Mouse (Mus musculus): ENCODE results near the gene Ddx41. TPM values are rescaled to one million over a fixed set of nuclear protein-coding genes. Genes with fewer than 3 reads are reported as not detected.
A peak's percentile ranks its signal among the peaks of the same experiment; 100 is the strongest.

The Ddx41 gene
- total and polyA plus RNA-seq, 3 experiments = 59.1 to 101 (median 60.8) TPM

DNA sequence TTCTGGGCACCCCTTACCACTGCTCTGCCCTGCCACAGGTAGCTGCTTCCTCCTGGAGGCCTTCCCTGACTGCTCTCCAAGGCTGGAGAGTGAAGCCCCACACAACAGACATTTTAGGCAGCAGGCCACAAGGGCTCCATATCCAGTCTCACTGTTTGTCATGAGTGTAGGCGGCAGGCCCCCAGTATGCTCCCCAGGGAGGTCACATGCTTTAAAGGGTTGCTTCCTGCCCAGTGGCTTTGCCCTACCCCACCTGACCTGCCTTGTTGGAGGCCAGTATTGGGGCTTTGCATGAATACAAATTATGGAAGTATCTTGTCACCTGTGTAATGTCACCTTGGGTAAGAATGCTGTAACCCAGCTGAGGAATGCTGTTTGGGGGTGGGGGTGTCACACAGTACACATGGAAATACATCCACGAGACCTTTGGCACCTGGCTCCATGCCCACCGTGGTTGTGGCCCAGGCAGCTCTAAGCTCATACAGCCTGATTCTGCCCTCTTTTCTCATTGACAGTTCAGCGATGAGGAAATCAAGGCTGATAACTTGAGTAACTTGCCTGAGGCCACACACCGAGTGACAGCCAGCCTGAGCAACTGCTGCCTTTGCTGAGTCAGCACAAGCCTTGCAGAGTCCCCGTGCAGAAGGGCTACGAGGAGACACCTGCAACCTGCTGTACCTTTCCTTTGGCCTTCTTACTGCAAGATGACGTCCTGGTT lies 7.1 kb downstream of the Ddx41 start, which contains the start of gene Dok3:
Dok3 (minus strand) TSS at position 99 of the 718 bp plus-strand sequence.
- ATAC-seq (ENCODE audit: extremely low read depth, insufficient number of reproducible peaks, low FRiP score, poor library complexity, severe bottlenecking) = no peak
- no peak for DNase-seq (ENCODE audit: low spot score)
- peaks cover 10% of the 10 kb centered on the region for H3K27me3 ChIP-seq (ENCODE audit: insufficient read depth, low read length)
- H3K4me1 ChIP-seq (ENCODE audit: insufficient read depth, low read depth, low read length) = peaks cover 30% of the 10 kb centered on the region
- no peak for TF ChIP-seq POLR2AphosphoS5 (IDR thresholded peaks at IDR 0.05; ENCODE audit: insufficient replicate concordance, low read depth, low read length)
- no peak for TF ChIP-seq GATA1 (IDR thresholded peaks at IDR 0.05; ENCODE audit: borderline replicate concordance, low read length)
- no peak for TF ChIP-seq TAL1 (conservative IDR thresholded peaks at IDR 0.05; ENCODE audit: low read depth, low read length)
- no peak for TF ChIP-seq GATA2 (IDR thresholded peaks at IDR 0.05; ENCODE audit: borderline replicate concordance, low read depth, low read length)
- no peak for TF ChIP-seq CTCF (IDR thresholded peaks at IDR 0.05; ENCODE audit: low read depth, low read length)
- H3K9me3 ChIP-seq (replicated peaks) = no peaks in the 10 kb centered on the region
- peaks cover 64% of the 10 kb centered on the region for H3K36me3 ChIP-seq (replicated peaks)
- no peak within 1 kb of the TSS for H3K4me3 ChIP-seq (ENCODE audit: low read depth, low read length)

DNA sequence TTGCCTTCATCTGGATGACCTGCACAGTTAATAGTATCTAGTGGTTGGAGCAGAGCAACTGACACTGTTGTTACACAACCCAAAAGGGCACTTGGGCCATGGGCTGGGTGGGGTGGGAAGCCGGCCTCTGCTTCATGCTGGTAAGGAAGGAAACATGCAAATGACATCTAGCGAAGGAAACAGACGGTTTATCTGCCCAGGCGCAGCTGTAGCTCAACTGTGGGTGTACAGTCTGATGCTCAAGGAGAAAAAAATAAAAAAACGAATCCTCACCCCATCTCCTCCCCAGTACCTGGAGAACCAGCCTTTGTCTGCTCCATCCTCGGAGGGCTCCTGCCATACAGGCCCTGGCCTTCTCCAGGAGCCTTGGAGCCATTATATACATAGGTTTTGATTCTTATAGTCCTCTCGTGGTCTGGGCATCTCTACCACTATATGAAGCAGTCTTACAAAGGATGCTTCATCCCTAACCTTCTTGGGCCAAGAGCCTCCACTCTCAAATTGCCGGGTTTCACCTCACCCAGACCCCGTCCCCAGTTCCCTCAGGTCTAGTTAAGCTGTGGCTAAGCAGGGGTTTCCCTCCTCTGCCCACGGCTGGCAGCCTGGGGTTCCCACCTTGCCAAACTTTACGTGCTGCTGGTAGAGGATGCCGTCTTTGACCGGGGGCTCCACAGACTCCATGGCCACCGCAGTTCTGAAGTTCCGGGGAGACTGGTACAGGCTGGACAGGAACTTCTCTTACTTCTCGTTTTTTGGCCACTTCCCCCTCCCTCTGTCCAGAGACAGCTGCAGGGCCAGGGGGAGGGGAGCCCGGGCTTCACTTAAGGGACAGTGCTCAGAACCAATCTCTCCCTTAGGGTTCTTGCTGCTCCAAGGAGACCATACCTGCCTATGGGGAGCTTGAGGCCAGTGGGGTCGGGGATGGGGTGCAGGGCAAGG lies 8.4 kb downstream of the Ddx41 start:
- Histone ChIP-seq H3K27me3 (ENCODE audit: insufficient read depth, low read length) (peaks cover 21% of the 10 kb centered on the region), H3K4me1 (ENCODE audit: insufficient read depth, low read depth, low read length) (peaks cover 30% of the 10 kb centered on the region), H3K36me3 (replicated peaks) (peaks cover 52% of the 10 kb centered on the region), H3K9me3 (replicated peaks) (no peaks in the 10 kb centered on the region), H3K4me3 (ENCODE audit: low read depth, low read length) (no peak overlapping the region)
- TF ChIP-seq GATA1 (IDR thresholded peaks at IDR 0.05; ENCODE audit: borderline replicate concordance, low read length) (no peak), TAL1 (conservative IDR thresholded peaks at IDR 0.05; ENCODE audit: low read depth, low read length) (no peak), POLR2AphosphoS5 (IDR thresholded peaks at IDR 0.05; ENCODE audit: insufficient replicate concordance, low read depth, low read length) (no peak), GATA2 (IDR thresholded peaks at IDR 0.05; ENCODE audit: borderline replicate concordance, low read depth, low read length) (no peak), CTCF (IDR thresholded peaks at IDR 0.05; ENCODE audit: low read depth, low read length) (no peak)
- no peak for ATAC-seq (ENCODE audit: extremely low read depth, insufficient number of reproducible peaks, low FRiP score, poor library complexity, severe bottlenecking)
- no peak for DNase-seq (ENCODE audit: low spot score)

DNA sequence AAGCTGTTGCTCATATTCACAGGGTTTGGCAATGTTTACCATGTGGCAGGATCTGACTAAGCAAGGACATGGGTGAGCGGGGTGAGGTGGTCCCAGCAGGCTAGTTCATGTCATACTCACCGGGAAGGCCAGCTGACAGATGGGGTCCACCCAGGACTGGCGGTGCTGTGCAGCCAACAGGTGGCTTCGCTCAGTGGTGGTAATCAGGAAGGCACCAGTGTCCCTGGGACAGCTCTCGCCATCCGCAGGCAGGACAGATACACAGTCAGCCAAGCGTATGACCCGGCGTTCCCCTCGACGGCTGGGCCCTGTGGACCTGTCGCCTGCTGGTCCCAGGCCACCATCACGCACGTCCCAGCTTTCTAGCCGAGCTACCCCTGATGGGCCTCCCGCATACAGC lies 9.2 kb downstream of the Ddx41 start:
- H3K36me3 ChIP-seq (replicated peaks) = peaks cover 43% of the 10 kb centered on the region
- peaks cover 30% of the 10 kb centered on the region for H3K4me1 ChIP-seq (ENCODE audit: insufficient read depth, low read depth, low read length)

DNA sequence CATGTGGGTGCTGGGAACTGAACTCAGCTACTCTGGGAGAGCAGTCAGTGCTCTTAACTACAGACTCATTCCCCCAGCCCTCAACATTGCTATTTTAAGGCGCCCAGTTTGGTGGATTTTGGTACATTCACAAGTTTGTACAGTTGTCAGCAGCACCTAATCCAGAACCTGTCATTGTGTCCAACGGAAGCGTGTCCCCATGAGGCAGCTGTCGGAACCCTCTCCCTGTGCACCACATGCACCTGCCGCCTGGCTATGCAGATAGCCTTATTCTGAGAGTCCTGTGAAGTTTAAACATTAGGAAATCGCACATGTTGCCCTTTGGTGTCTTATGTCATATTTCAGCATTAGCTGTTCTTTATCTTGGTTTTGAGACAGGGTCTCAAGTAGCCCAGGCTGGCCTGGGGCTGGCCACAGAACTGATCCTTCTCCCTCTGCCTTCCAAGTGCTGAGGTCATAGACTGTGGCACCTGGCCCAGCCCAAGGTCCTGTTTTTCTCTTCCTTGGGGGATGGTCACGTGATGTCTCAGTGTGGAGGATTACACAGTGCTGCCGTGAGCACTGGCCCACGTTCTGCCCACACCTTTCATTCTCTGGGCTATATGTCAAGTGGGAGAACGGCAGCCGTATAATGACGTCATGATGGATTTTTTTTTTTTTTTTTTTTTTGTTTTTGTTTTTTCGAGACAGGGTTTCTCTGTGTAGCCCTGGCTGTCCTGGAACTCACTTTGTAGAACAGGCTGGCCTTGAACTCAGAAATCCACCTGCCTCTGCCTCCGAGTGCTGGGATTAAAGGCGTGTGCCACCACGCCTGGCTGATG lies 10.5 kb downstream of the Ddx41 start:
- DNase-seq (ENCODE audit: low spot score) (no peak), ATAC-seq (ENCODE audit: extremely low read depth, insufficient number of reproducible peaks, low FRiP score, poor library complexity, severe bottlenecking) (no peak)
- Histone ChIP-seq H3K4me3 (ENCODE audit: low read depth, low read length) (no peak overlapping the region), H3K27me3 (ENCODE audit: insufficient read depth, low read length) (peaks cover 34% of the 10 kb centered on the region), H3K36me3 (replicated peaks) (peaks cover 30% of the 10 kb centered on the region), H3K9me3 (replicated peaks) (no peaks in the 10 kb centered on the region; the same call in 1 of the 2 replicates), H3K4me1 (ENCODE audit: insufficient read depth, low read depth, low read length) (peaks cover 30% of the 10 kb centered on the region)
- TF ChIP-seq GATA2 (IDR thresholded peaks at IDR 0.05; ENCODE audit: borderline replicate concordance, low read depth, low read length) (no peak), POLR2AphosphoS5 (IDR thresholded peaks at IDR 0.05; ENCODE audit: insufficient replicate concordance, low read depth, low read length) (no peak)

More for the DNA sequence above, 9.2 kb downstream of the Ddx41 start:
- DNase-seq (ENCODE audit: low spot score) (no peak), ATAC-seq (ENCODE audit: extremely low read depth, insufficient number of reproducible peaks, low FRiP score, poor library complexity, severe bottlenecking) (no peak)
- H3K4me3 ChIP-seq (ENCODE audit: low read depth, low read length) = peak overlapping the region; percentile 20; the same call in 1 of the 2 replicates
- no peak for TF ChIP-seq POLR2AphosphoS5 (IDR thresholded peaks at IDR 0.05; ENCODE audit: insufficient replicate concordance, low read depth, low read length)
- no peak for TF ChIP-seq GATA2 (IDR thresholded peaks at IDR 0.05; ENCODE audit: borderline replicate concordance, low read depth, low read length)
- no peak for TF ChIP-seq CTCF (IDR thresholded peaks at IDR 0.05; ENCODE audit: low read depth, low read length)
- TF ChIP-seq TAL1 (conservative IDR thresholded peaks at IDR 0.05; ENCODE audit: low read depth, low read length) = no peak
- TF ChIP-seq GATA1 (IDR thresholded peaks at IDR 0.05; ENCODE audit: borderline replicate concordance, low read length) = no peak
- H3K27me3 ChIP-seq (ENCODE audit: insufficient read depth, low read length) = peaks cover 29% of the 10 kb centered on the region
- no peaks in the 10 kb centered on the region for H3K9me3 ChIP-seq (replicated peaks)

DNA sequence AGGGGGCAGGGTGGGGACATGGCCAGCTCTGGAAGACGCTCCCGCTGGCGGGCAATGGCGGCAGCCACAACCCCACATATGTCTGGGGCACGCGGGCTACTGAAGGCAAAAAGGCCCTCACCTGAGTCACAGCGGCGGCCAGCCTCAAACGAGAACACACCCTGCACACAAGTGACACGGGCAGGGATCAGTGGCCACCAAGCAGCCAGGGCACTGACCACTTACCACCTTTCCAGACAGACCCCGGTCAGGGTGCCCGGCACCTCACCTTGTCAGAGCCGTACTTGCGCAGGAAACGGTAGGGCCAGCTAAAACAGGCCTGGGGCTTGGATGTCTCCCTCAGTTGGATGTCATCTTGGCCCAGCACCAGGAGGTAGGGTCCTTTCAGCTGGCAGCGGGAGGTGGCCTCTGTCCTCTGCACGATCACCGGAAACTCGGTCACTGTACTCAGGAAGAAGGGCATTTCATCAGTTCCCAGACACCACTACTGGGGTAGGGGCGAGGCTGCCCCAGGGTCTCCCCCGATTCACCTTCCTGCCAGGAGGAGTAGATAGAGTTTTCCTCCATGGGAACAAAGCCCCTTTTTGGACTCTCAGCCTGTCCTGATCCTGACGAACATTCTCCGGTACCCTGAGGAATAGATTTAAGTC lies 12.4 kb downstream of the Ddx41 start:
- Histone ChIP-seq H3K36me3 (replicated peaks) (peaks cover 12% of the 10 kb centered on the region), H3K4me3 (ENCODE audit: low read depth, low read length) (no peak overlapping the region), H3K27me3 (ENCODE audit: insufficient read depth, low read length) (peaks cover 42% of the 10 kb centered on the region), H3K4me1 (ENCODE audit: insufficient read depth, low read depth, low read length) (peaks cover 19% of the 10 kb centered on the region), H3K9me3 (replicated peaks) (peaks cover 6% of the 10 kb centered on the region; the same call in 1 of the 2 replicates)
- no peak for TF ChIP-seq GATA2 (IDR thresholded peaks at IDR 0.05; ENCODE audit: borderline replicate concordance, low read depth, low read length)
- ATAC-seq (ENCODE audit: extremely low read depth, insufficient number of reproducible peaks, low FRiP score, poor library complexity, severe bottlenecking) (no peak), DNase-seq (ENCODE audit: low spot score) (no peak)
